Mouse (Mus musculus) heart, postnatal 0 days (tissue): ENCODE measurements around the gene Gzmb. TPM values are rescaled to one million over a fixed set of nuclear protein-coding genes. Genes with fewer than 3 reads are reported as not detected.
"Not testable (repeated sequence)": the region's sequence is repeated elsewhere in the genome, so short reads cannot be mapped to it uniquely, and the experiment has no call there.

Source experiments
- ATAC-seq: fragments of 200-750 bp; cut with Nextera tagmentation; 2 replicates; pipeline ENCODE4 v1.8.0; 2017; ENCODE audit warnings: low read depth, moderate number of reproducible peaks, moderate library complexity; ENCODE audit not compliant: insufficient read depth
- DNase-seq: peaks from one replicate; pipeline ENCODE4 v3.0.0-alpha.2; 2016; ENCODE audit warnings: low spot score
- H3K27ac ChIP-seq: fragments of 300-500 bp; sonication (generic); 2 replicates; pipeline ENCODE4 v1.5.1; 2014; ENCODE audit warnings: low read depth, mild to moderate bottlenecking
- H3K27me3 ChIP-seq: fragments of 300-500 bp; sonication (generic); 2 replicates; pipeline ENCODE4 v1.6.1; 2014; ENCODE audit warnings: low read length, mixed read lengths; ENCODE audit not compliant: control insufficient read depth, insufficient read depth
- H3K36me3 ChIP-seq: fragments of 300-500 bp; sonication (generic); replicated peaks from 2 replicates; pipeline ENCODE4 v1.6.1; 2014; ENCODE audit warnings: low read length, mixed read lengths; ENCODE audit not compliant: control insufficient read depth, insufficient read depth
- H3K4me1 ChIP-seq: fragments of 300-500 bp; sonication (generic); 2 replicates; pipeline ENCODE4 v1.6.1; 2014; ENCODE audit warnings: antibody characterized with exemption; ENCODE audit not compliant: control insufficient read depth, insufficient read depth
- H3K4me2 ChIP-seq: fragments of 300-500 bp; sonication (generic); 2 replicates; pipeline ENCODE4 v1.6.1; 2014; ENCODE audit warnings: low read depth, mild to moderate bottlenecking, low read length, moderate library complexity
- H3K4me3 ChIP-seq: fragments of 300-500 bp; sonication (generic); 2 replicates; pipeline ENCODE4 v1.5.1; 2014; ENCODE audit warnings: low read depth, low read length
- H3K9ac ChIP-seq: fragments of 300-500 bp; sonication (generic); replicated peaks from 2 replicates; pipeline ENCODE4 v1.6.1; 2014; ENCODE audit warnings: low read depth, low read length, mixed read lengths
- H3K9me3 ChIP-seq: fragments of 300-500 bp; sonication (generic); replicated peaks from 2 replicates; pipeline ENCODE4 v1.6.1; 2016; ENCODE audit warnings: low read length; ENCODE audit not compliant: control insufficient read depth
- CTCF ChIP-seq: IDR thresholded peaks from 2 replicates; pipeline ENCODE4 v1.5.1; 2016; ENCODE audit warnings: antibody characterized with exemption, control low read depth, low read depth
- EP300 ChIP-seq: IDR thresholded peaks from 2 replicates; pipeline ENCODE4 v1.6.1; 2016; ENCODE audit warnings: antibody characterized with exemption, low read depth
- WGBS: fragments of 180-500 bp; shearing (Covaris S2); extraction: QIAGEN DNeasy Blood & Tissue Kit; methylation state at CpG from one replicate; pipeline ENCODE4 v1.1.7; 2014; 5-methylcytosine and 5-hydroxymethylcytosine counted together
- polyA plus RNA-seq: library from polyadenylated mRNA; unstranded; fragments of >200 nt; fragmentation: Nextera tagmentation; extraction: Ambion mirVana; gene quantifications from 2 replicates; pipeline ENCODE4 v1.2.1, GENCODE M21; 2015
- total RNA-seq: library from RNA; depleted of rRNA; stranded (reverse); fragments of >200 nt; gene quantifications from 2 replicates; pipeline ENCODE4 v1.2.3, GENCODE M21; 2014; ENCODE audit warnings: low replicate concordance

Gene Gzmb
- total and polyA plus RNA-seq, 2 experiments from 2014 or later = not detected

DNA sequence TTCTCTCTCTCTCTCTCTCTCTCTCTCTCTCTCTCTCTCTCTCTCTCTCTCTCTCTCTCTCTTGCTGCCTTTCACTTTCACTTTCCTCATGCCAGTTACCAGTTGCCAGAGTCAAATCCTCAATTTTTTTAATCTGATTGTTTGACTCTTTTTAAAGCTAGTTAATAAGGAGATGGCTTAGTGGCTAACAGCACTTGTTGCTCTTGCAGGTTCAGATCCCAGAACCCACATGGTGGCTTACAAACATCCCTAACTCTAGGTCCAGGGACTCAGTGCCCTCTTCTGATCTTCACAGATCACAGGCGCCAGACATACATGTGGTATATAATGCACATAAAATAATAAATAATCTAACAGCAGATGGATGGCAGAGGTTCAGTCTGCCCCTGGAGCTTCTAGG, 21.8 kb upstream of the Gzmb start:
- ATAC-seq (no peak), DNase-seq (no peak)
- Histone ChIP-seq H3K9ac (no peak overlapping the region), H3K27ac (no peak overlapping the region), H3K4me1 (no peaks in the 10 kb centered on the region), H3K4me2 (no peak overlapping the region), H3K36me3 (no peaks in the 10 kb centered on the region), H3K9me3 (no peaks in the 10 kb centered on the region), H3K4me3 (no peak overlapping the region), H3K27me3 (no peaks in the 10 kb centered on the region)
- 73% methylated on average over 1 of the region's 1 CpGs for WGBS
- TF ChIP-seq EP300 (no peak), CTCF (no peak)

DNA sequence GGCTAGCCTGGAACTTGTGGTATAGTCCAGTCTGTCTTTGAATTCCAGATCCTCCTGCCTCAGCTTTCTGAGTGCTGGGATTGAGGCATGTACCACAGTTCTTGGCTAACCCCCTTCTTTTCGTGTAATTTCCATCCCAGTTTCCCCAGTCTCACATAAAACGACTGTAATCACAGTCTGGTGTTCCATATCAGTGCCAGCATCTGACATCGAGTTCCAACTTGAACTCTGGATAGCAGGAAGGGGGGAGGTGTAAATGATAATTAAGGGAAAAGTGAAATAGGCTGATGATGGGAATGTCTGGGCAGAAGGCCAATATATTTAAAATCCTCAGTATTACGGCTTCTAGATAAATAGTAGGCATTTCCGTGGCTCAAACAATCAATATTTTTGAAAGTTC, 19.0 kb upstream of the Gzmb start:
- WGBS = 41% methylated on average over 5 of the region's 5 CpGs
- H3K4me1 ChIP-seq = no peaks in the 10 kb centered on the region
- no peaks in the 10 kb centered on the region for H3K36me3 ChIP-seq
- H3K4me3 ChIP-seq = no peak overlapping the region
- no peak overlapping the region for H3K4me2 ChIP-seq
- H3K9ac ChIP-seq = no peak overlapping the region
- no peak for DNase-seq
- no peaks in the 10 kb centered on the region for H3K9me3 ChIP-seq
- H3K27me3 ChIP-seq = no peaks in the 10 kb centered on the region
- ATAC-seq = no peak
- no peak overlapping the region for H3K27ac ChIP-seq
- TF ChIP-seq EP300 (no peak), CTCF (no peak)

DNA sequence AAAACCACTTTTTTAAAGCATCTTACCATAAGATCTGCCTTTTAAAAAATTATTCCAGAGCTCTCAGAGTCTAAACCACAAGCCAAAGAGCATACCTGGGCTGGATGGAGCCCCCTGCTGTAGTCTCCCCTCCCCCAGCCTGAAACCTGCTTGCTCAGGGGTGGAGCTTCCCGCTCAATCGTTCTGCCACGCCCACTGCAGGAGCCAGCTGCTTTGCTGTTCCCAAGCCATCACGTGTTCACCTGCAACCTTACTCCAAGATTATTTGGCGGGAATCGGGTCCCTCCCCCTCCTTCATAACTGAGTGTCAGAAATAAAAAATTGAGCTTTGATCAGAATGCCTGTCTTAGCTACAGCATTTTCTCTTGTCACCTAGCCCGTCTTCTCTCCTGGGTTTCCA, 16.6 kb upstream of the Gzmb start:
- 37% methylated on average over 7 of the region's 7 CpGs for WGBS
- not testable (repeated sequence) for DNase-seq, ATAC-seq, H3K9me3 ChIP-seq, H3K4me1 ChIP-seq, H3K4me3 ChIP-seq, H3K4me2 ChIP-seq, H3K36me3 ChIP-seq, H3K27me3 ChIP-seq, H3K9ac ChIP-seq, H3K27ac ChIP-seq

DNA sequence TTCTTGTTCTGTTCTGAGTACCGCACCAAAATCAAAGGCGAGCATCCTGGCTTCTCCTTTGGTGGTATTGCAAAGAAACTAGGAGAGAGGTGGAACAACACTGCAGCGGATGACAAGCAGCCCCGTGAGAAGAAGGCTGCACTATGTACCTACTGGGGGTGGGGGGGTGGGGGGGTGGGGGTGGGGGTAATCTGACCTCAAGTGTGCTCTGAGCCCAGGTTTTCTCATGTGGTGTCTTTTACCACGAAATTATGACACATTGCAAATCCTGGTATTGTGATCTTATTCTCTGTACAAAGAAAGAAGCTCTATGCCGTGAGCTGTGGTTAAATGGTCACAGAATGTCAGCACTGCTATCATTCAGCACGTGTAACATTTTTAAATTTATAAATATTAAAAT, 14.0 kb upstream of the Gzmb start:
- WGBS = 75% methylated on average over 7 of the region's 7 CpGs

DNA sequence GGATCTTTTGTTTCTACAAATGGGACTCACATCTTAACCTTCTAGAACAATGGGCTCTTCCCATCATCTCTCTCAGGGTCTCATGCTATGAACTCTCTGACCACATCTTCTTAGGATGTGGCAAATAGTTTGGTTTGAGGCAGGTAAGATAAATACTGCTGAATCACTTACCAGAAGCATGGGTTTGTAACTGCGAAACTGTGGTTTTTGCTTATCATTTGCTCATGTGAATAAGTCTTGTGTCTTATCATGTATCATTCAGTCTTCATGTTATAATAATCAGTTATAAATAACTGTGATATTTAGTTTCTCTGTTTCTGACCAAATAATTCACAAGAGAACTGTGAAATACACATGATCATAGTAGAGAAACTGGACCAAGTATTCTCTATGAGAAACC, 4.0 kb upstream of the Gzmb start:
- Histone ChIP-seq H3K9ac (no peak overlapping the region), H3K4me2 (no peak overlapping the region), H3K9me3 (no peaks in the 10 kb centered on the region), H3K36me3 (no peaks in the 10 kb centered on the region), H3K4me3 (no peak overlapping the region), H3K27me3 (no peaks in the 10 kb centered on the region), H3K27ac (no peak overlapping the region), H3K4me1 (no peaks in the 10 kb centered on the region)
- WGBS = 78% methylated on average over 1 of the region's 1 CpGs
- ATAC-seq (no peak), DNase-seq (no peak)
- TF ChIP-seq CTCF (no peak), EP300 (no peak)

More for the DNA sequence above, 14.0 kb upstream of the Gzmb start:
- not testable (repeated sequence) for H3K9me3 ChIP-seq, DNase-seq, ATAC-seq, H3K4me1 ChIP-seq, H3K27ac ChIP-seq, H3K9ac ChIP-seq, H3K36me3 ChIP-seq, H3K4me3 ChIP-seq, H3K4me2 ChIP-seq, H3K27me3 ChIP-seq

DNA sequence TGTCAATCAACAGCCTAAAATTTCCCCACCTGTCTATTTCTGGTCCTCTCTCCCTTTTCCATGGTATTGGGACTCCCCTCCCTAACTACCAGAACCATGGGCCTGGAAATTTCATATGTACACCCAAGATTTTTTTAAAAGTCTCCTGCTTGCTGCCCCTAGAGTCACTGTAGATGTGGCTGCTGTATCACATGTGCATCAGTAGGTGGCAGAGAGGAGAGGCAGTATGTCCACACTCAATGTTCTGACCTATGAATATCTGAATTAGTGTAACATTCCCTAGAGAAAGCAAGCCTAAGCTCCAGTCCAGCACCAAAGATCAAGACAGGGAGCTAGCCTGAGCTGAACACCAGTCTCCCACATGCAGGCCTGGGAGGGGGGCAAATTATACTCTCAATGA, 21.7 kb downstream of the Gzmb start:
- H3K4me3 ChIP-seq = no peak overlapping the region
- H3K27ac ChIP-seq = no peak overlapping the region
- H3K4me2 ChIP-seq = no peak overlapping the region
- no peaks in the 10 kb centered on the region for H3K9me3 ChIP-seq
- no peak for ATAC-seq
- H3K4me1 ChIP-seq = no peaks in the 10 kb centered on the region
- no peak for TF ChIP-seq CTCF
- no peak for TF ChIP-seq EP300
- H3K36me3 ChIP-seq = no peaks in the 10 kb centered on the region
- DNase-seq = no peak
- no peaks in the 10 kb centered on the region for H3K27me3 ChIP-seq
- H3K9ac ChIP-seq = no peak overlapping the region
